Mouse (Mus musculus): Measurements from ENCODE around the gene Pmel. TPM values are rescaled to one million over a fixed set of nuclear protein-coding genes. Genes with fewer than 3 reads are reported as not detected.
"Not testable (repeated sequence)": the region's sequence is repeated elsewhere in the genome, so short reads cannot be mapped to it uniquely, and the experiment has no call there.

The Pmel gene
- polyA plus RNA-seq, 1 experiment from 2014 or later = 0.77 TPM

DNA sequence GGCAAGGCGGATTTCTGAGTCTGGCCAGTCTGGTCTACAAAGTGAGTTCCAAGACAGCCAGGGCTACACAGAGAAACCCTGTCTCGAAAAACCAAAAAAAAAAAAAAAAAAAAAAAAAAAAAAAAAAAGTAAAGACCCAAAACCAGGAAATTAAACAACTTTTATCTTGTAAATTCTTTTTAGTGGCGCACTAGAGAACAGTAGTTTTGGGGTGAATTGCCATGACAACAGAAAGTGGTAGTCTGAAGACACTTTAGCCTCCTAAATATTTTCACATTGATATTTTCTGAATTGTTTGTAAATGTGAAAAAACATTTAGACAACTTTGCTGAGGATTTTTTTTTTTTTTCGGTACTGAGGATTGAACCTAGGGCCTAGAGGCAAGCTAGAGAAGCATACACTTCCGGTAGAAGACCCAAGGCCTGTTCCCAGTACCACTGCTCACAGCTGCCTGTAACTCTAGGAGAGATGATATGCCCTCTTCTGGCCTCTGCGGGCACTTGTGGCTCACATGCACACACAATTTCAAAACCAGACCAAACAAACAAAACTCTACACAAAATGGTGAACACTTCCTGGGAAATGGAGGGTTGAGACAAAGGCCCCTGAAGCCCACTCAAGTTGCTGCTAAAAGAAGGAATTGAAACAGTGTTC, 6.8 kb upstream of the Pmel start:
- H3K9me3 ChIP-seq (replicated peaks; ENCODE audit: control insufficient read depth, low read length, poor library complexity, severe bottlenecking) = no peaks in the 10 kb centered on the region
- no peak overlapping the region for H3K9ac ChIP-seq (ENCODE audit: low read depth, low read length)
- ATAC-seq = no peak
- peak overlapping the region; percentile 82; the same call in 1 of the 2 replicates for H3K27ac ChIP-seq (ENCODE audit: low read length)
- peak overlapping the region; percentile 73 for H3K4me2 ChIP-seq (ENCODE audit: low read length)
- H3K27me3 ChIP-seq (ENCODE audit: control insufficient read depth, insufficient read depth, low read depth, low read length) = no peaks in the 10 kb centered on the region
- H3K4me1 ChIP-seq (ENCODE audit: control insufficient read depth, insufficient read depth, low read length) = peaks cover 12% of the 10 kb centered on the region
- peak overlapping the region; percentile 44 for H3K4me3 ChIP-seq (ENCODE audit: low read depth, low read length)
- WGBS = 83% methylated on average over 6 of the region's 6 CpGs
- no peaks in the 10 kb centered on the region for H3K36me3 ChIP-seq (ENCODE audit: control insufficient read depth, insufficient read depth, low read length)

DNA sequence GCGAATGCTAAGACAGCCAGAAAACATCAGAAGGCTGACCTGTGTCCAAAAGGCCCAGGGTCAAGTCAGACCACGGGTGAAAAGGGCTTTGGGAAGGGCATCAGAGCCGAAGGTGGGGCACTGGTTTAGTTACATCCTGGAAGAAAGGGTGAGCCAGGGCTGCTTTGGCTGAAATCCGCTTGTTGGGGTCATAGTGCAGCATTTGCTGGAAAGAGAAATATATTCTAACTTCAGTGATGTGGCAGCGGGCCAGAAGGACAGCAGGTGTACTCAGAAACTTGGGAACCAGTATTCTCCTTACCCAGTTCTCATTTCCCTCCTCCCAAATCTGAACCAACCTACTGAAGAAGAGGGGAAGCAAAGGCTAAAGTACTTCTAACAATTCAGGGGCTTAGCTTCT, 5.0 kb upstream of the Pmel start:
- no peak for ATAC-seq
- Histone ChIP-seq H3K9ac (ENCODE audit: low read depth, low read length) (no peak overlapping the region), H3K36me3 (ENCODE audit: control insufficient read depth, insufficient read depth, low read length) (no peaks in the 10 kb centered on the region), H3K4me1 (ENCODE audit: control insufficient read depth, insufficient read depth, low read length) (peaks cover 12% of the 10 kb centered on the region), H3K4me2 (ENCODE audit: low read length) (no peak overlapping the region), H3K27me3 (ENCODE audit: control insufficient read depth, insufficient read depth, low read depth, low read length) (no peaks in the 10 kb centered on the region), H3K27ac (ENCODE audit: low read length) (no peak overlapping the region), H3K9me3 (replicated peaks; ENCODE audit: control insufficient read depth, low read length, poor library complexity, severe bottlenecking) (no peaks in the 10 kb centered on the region), H3K4me3 (ENCODE audit: low read depth, low read length) (no peak overlapping the region)
- 85% methylated on average over 5 of the region's 5 CpGs for WGBS

- Histone ChIP-seq H3K9ac (ENCODE audit: low read depth, low read length) (no peak overlapping the region), H3K4me3 (ENCODE audit: low read depth, low read length) (no peak overlapping the region), H3K27me3 (ENCODE audit: control insufficient read depth, insufficient read depth, low read depth, low read length) (no peaks in the 10 kb centered on the region), H3K36me3 (ENCODE audit: control insufficient read depth, insufficient read depth, low read length) (no peaks in the 10 kb centered on the region), H3K4me2 (ENCODE audit: low read length) (no peak overlapping the region), H3K27ac (ENCODE audit: low read length) (no peak overlapping the region), H3K9me3 (replicated peaks; ENCODE audit: control insufficient read depth, low read length, poor library complexity, severe bottlenecking) (no peaks in the 10 kb centered on the region), H3K4me1 (ENCODE audit: control insufficient read depth, insufficient read depth, low read length) (peaks cover 10% of the 10 kb centered on the region)
- 88% methylated on average over 11 of the region's 11 CpGs for WGBS
- no peak for ATAC-seq
Observed at GRCm38 (mm10) chr10:128699611-128700010, 4.4 kb upstream of the Pmel start.

GRCm38 (mm10) chr10:128700712-128701111, 3.3 kb upstream of the Pmel start:
- ATAC-seq = no peak
- no peak overlapping the region for H3K9ac ChIP-seq (ENCODE audit: low read depth, low read length)
- no peak overlapping the region for H3K4me2 ChIP-seq (ENCODE audit: low read length)
- peaks cover 6% of the 10 kb centered on the region; the same call in 1 of the 2 replicates for H3K4me1 ChIP-seq (ENCODE audit: control insufficient read depth, insufficient read depth, low read length)
- no peak overlapping the region for H3K27ac ChIP-seq (ENCODE audit: low read length)
- 75% methylated on average over 5 of the region's 5 CpGs for WGBS
- no peak overlapping the region for H3K4me3 ChIP-seq (ENCODE audit: low read depth, low read length)
- H3K9me3 ChIP-seq (replicated peaks; ENCODE audit: control insufficient read depth, low read length, poor library complexity, severe bottlenecking) = no peaks in the 10 kb centered on the region
- H3K36me3 ChIP-seq (ENCODE audit: control insufficient read depth, insufficient read depth, low read length) = no peaks in the 10 kb centered on the region
- no peaks in the 10 kb centered on the region for H3K27me3 ChIP-seq (ENCODE audit: control insufficient read depth, insufficient read depth, low read depth, low read length)

DNA sequence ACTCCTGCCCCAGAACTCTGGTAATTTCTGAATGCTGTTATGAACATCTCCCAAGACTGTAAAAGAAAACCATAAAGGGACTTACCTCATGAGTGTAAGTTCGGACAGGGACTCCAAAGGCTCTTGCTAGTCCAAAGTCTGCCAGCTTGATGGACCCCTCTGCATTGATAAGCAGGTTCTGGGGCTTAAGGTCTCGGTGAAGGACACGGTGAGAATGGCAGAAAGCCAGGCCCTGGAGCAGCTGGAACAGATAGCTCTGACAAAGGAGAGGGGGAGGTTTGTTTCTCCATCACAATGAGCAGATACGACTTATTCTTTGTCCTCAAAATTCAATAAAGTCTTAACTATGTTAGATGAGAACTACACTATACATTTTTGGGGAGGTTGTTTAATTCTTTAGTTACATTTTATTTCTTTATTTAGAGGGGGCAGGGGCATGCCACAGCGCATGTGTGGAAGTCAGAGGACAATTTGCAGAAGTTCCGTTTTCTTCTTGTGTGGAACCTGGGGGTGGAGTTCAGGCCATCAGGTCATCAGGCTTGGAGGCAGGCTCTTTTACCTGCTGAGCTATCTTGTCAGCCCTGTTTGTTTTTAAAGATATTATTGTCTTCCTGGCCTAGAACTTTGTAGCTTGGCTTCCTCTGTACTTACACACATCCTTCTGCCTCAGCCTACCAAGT, 1.5 kb upstream of the Pmel start:
- no peaks in the 10 kb centered on the region for H3K27me3 ChIP-seq (ENCODE audit: control insufficient read depth, insufficient read depth, low read depth, low read length)
- no peak overlapping the region for H3K4me3 ChIP-seq (ENCODE audit: low read depth, low read length)
- no peak for ATAC-seq
- no peaks in the 10 kb centered on the region for H3K9me3 ChIP-seq (replicated peaks; ENCODE audit: control insufficient read depth, low read length, poor library complexity, severe bottlenecking)
- 79% methylated on average over 6 of the region's 6 CpGs for WGBS
- no peak overlapping the region for H3K4me2 ChIP-seq (ENCODE audit: low read length)
- peaks cover 4% of the 10 kb centered on the region; the same call in 1 of the 2 replicates for H3K4me1 ChIP-seq (ENCODE audit: control insufficient read depth, insufficient read depth, low read length)
- H3K9ac ChIP-seq (ENCODE audit: low read depth, low read length) = no peak overlapping the region
- H3K36me3 ChIP-seq (ENCODE audit: control insufficient read depth, insufficient read depth, low read length) = no peaks in the 10 kb centered on the region
- H3K27ac ChIP-seq (ENCODE audit: low read length) = no peak overlapping the region

DNA sequence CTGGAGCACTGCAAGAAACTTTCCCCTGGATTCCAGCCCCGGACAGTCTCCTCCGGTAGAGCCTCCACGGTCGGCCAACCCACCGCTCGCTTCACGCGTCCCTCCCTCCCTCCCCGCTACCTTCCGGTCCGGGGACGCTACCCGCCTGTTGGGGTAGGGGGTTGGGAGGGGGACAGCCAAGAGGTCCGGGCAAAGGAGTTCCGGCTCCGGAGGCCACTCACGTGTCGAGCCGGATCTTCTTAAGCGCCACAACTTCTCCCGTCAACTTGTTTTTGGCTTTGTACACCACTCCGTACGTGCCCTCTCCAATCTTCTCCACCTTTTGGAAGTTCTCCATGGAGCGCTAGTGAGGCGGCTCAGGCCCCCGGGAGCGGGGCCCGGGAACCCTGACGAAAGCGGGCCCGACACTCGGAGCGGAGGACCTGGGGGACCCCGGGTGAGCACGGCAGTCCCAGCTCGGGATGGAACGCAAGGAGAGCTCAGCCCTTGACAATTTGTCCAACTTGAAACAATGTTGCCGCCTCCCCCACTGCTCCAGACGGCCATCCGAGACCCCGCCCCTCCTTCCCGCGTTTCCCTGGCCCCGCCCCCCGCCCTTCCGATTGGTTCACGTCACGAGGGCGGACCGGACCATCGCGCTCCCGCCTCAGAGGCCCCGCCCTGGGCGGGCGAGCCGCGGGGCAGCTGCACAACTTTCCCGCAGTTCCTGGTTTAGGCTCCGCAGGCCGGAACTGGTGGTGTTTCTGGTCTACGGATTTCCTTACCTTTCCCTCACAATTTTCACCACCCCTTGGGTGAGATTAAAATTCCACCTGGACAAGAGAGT, 709 bp downstream of the Pmel start, which contains the start of gene Cdk2:
TSS of gene Cdk2 (minus strand) at position 541 of the 826 bp plus-strand sequence.
- peak within 1 kb of the TSS; percentile 88 for H3K4me2 ChIP-seq (ENCODE audit: low read length)
- H3K9ac ChIP-seq (ENCODE audit: low read depth, low read length) = peak within 1 kb of the TSS; percentile 59
- H3K27ac ChIP-seq (ENCODE audit: low read length) = peak within 1 kb of the TSS; percentile 60
- H3K27me3 ChIP-seq (ENCODE audit: control insufficient read depth, insufficient read depth, low read depth, low read length) = no peaks in the 10 kb centered on the region
- ATAC-seq = peak; percentile 91
- WGBS = under 1% methylated on average over 58 of the region's 62 CpGs
- peak within 1 kb of the TSS; percentile 51 for H3K4me3 ChIP-seq (ENCODE audit: low read depth, low read length)
- H3K9me3 ChIP-seq (replicated peaks; ENCODE audit: control insufficient read depth, low read length, poor library complexity, severe bottlenecking) = no peaks in the 10 kb centered on the region
- H3K36me3 ChIP-seq (ENCODE audit: control insufficient read depth, insufficient read depth, low read length) = no peaks in the 10 kb centered on the region
- H3K4me1 ChIP-seq (ENCODE audit: control insufficient read depth, insufficient read depth, low read length) = peaks cover 4% of the 10 kb centered on the region; the same call in 1 of the 2 replicates

DNA sequence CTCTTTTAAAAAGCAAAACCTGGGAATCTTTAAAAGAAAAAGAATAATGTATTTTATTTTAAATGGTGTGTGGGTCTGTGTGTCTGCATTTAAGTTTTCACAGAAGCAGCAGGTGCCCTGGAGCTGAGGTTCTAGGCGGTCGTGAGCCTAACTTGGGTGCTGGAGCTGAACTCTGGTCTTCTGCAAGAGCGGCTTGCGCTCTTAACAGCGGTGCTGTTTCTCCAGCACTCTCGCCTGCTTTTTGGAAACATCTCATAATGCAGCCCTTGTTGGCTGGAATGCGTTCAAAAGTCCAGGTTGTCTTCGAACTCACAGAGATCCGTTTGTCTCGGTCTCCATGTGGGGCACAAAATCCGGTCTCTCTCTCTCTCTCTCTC, 1.3 kb downstream of the Pmel start:
- WGBS = 7% methylated on average over 11 of the region's 11 CpGs
- Histone ChIP-seq H3K4me2 (ENCODE audit: low read length) (peak overlapping the region; percentile 88), H3K36me3 (ENCODE audit: control insufficient read depth, insufficient read depth, low read length) (no peaks in the 10 kb centered on the region), H3K4me1 (ENCODE audit: control insufficient read depth, insufficient read depth, low read length) (peaks cover 4% of the 10 kb centered on the region; the same call in 1 of the 2 replicates), H3K9me3 (replicated peaks; ENCODE audit: control insufficient read depth, low read length, poor library complexity, severe bottlenecking) (no peaks in the 10 kb centered on the region), H3K4me3 (ENCODE audit: low read depth, low read length) (peak overlapping the region; percentile 51), H3K27me3 (ENCODE audit: control insufficient read depth, insufficient read depth, low read depth, low read length) (no peaks in the 10 kb centered on the region), H3K9ac (ENCODE audit: low read depth, low read length) (peak overlapping the region; percentile 14; the same call in 1 of the 2 replicates), H3K27ac (ENCODE audit: low read length) (peak overlapping the region; percentile 34; the same call in 1 of the 2 replicates)
- peak; percentile 49; the same call in 1 of the 2 replicates for ATAC-seq

GRCm38 (mm10) chr10:128711318-128711717, 7.3 kb downstream of the Pmel start:
- not testable (repeated sequence) for H3K9ac ChIP-seq (ENCODE audit: low read depth, low read length); H3K4me3 ChIP-seq (ENCODE audit: low read depth, low read length); H3K27me3 ChIP-seq (ENCODE audit: control insufficient read depth, insufficient read depth, low read depth, low read length); H3K4me2 ChIP-seq (ENCODE audit: low read length); H3K36me3 ChIP-seq (ENCODE audit: control insufficient read depth, insufficient read depth, low read length); H3K9me3 ChIP-seq (replicated peaks; ENCODE audit: control insufficient read depth, low read length, poor library complexity, severe bottlenecking); H3K4me1 ChIP-seq (ENCODE audit: control insufficient read depth, insufficient read depth, low read length); ATAC-seq; H3K27ac ChIP-seq (ENCODE audit: low read length)
- 92% methylated on average over 7 of the region's 7 CpGs for WGBS
